Mouse (Mus musculus) testis, adult 2 months (tissue): Measurements from ENCODE around the gene Evl. TPM values are rescaled to one million over a fixed set of nuclear protein-coding genes. Genes with fewer than 3 reads are reported as not detected.

Experiments
- H3K27ac ChIP-seq: fragments of 200-500 bp; 2 replicates; pipeline ENCODE4 v1.5.1; 2012; ENCODE audit warnings: low read depth, low read length; ENCODE audit not compliant: control insufficient read depth, insufficient read depth
- H3K27me3 ChIP-seq: fragments of 200-500 bp; 2 replicates; pipeline ENCODE4 v1.6.1; 2012; ENCODE audit warnings: mild to moderate bottlenecking, low read length, moderate library complexity; ENCODE audit not compliant: control insufficient read depth, insufficient read depth
- H3K36me3 ChIP-seq: fragments of 200-500 bp; 2 replicates; pipeline ENCODE4 v1.6.1; 2012; ENCODE audit warnings: mild to moderate bottlenecking, low read length; ENCODE audit not compliant: control insufficient read depth, insufficient read depth
- H3K4me1 ChIP-seq: fragments of 200-500 bp; 2 replicates; pipeline ENCODE4 v1.6.1; 2012; ENCODE audit warnings: low read length; ENCODE audit not compliant: control insufficient read depth, insufficient read depth
- H3K4me3 ChIP-seq: fragments of 200-500 bp; 2 replicates; pipeline ENCODE4 v1.5.1; 2012; ENCODE audit warnings: low read depth, mild to moderate bottlenecking, low read length, moderate library complexity, mixed read lengths; ENCODE audit not compliant: control insufficient read depth
- CTCF ChIP-seq: fragments of 200-500 bp; IDR thresholded peaks from 2 replicates; pipeline ENCODE4 v1.5.1; 2012; ENCODE audit warnings: low read depth, mild to moderate bottlenecking, inconsistent platforms, low read length, moderate library complexity; ENCODE audit not compliant: control insufficient read depth, insufficient read depth, insufficient replicate concordance
- POLR2A ChIP-seq: fragments of 200-500 bp; IDR thresholded peaks from 2 replicates; pipeline ENCODE4 v1.6.1; 2012; ENCODE audit warnings: low read depth, mild to moderate bottlenecking, inconsistent platforms, low read length, moderate library complexity; ENCODE audit not compliant: control insufficient read depth
- polyA plus RNA-seq: library from polyadenylated mRNA; depleted of rRNA; stranded (reverse); fragments of >200 nt; gene quantifications from 2 replicates; pipeline ENCODE4 v1.2.3, GENCODE M21; 2012; rRNA removed

Evl gene
- polyA plus RNA-seq, 1 experiment = 36.4 TPM

DNA sequence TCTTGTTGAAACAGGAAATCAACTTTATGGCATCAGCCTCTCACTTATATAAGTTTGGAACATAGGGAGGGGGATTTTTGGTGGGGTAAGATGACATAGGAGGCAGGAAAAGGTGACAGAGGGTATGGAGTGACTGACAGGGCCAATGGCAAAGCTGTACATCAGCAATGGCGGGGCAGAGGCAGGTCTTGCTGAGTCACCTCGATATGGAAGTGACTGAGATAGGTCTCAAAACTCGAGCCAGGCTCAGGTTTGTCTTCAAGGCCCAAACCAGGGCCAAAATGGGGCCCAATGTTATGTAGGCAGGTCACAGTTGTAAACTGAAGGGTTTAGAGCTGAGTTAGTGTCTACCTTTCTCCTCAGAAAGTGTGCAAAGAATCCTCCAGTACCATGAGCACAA lies 169.3 kb downstream of the Evl start:
- Histone ChIP-seq H3K27me3 (no peaks in the 10 kb centered on the region), H3K4me3 (no peak overlapping the region), H3K36me3 (no peaks in the 10 kb centered on the region), H3K4me1 (no peaks in the 10 kb centered on the region; the same call in 1 of the 2 replicates), H3K27ac (no peak overlapping the region)
- TF ChIP-seq POLR2A = no peak
- TF ChIP-seq CTCF = no peak

DNA sequence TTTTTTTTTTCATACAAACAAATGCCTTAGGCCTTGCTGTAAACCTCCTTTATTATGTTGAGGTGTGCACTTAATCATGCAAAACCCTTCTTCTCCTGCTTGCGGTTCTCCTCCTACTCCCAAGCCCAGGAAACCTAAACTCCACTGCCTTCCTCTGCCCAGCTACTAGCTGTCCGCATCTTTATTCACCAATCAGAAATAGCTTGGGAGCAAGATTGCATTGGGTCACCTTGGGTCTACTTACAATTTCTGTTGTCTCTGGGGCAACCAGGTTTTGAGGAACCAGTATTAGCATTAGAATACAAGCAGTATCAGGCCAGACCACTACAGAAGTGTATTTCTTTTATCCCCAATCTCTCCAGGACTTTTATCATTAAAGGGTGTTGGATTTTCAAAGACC lies 179.9 kb downstream of the Evl start:
- Histone ChIP-seq H3K36me3 (no peaks in the 10 kb centered on the region), H3K4me3 (no peak overlapping the region), H3K27ac (no peak overlapping the region), H3K4me1 (no peaks in the 10 kb centered on the region), H3K27me3 (no peaks in the 10 kb centered on the region)
- TF ChIP-seq CTCF (no peak), POLR2A (no peak)

DNA sequence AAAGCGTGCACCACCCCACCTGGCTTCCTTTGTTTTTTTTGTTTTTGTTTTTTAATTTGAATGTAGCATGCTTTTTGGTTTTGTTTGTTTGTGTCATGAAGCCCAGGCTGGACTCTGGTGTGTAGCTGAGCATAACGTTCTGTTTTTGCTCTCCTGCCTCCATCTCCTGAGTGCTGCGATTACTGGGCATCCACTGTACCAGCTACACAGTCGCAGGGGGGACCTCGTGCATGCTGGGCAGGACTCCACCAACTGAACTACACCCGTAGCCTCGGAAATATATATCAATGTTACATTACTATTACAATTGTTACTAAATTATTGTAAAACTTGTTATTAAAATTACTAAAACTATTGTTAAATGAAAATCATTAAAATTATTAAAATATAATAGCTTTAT lies 183.3 kb downstream of the Evl start:
- H3K27ac ChIP-seq = no peak overlapping the region
- no peak overlapping the region for H3K4me3 ChIP-seq
- no peaks in the 10 kb centered on the region for H3K4me1 ChIP-seq
- H3K27me3 ChIP-seq = no peaks in the 10 kb centered on the region
- no peak for TF ChIP-seq CTCF
- no peak for TF ChIP-seq POLR2A
- H3K36me3 ChIP-seq = no peaks in the 10 kb centered on the region

Other genes starting within 250 kb of the Evl start
- 0.82 and 1.0 TPM in 2 replicates for gene Hhipl1, start 248.4 kb upstream of the Evl start, polyA plus RNA-seq
- 17.9 and 19.7 TPM in 2 replicates for gene Cyp46a1, start 220.3 kb upstream of the Evl start, polyA plus RNA-seq
- gene Eml1, start 183.8 kb upstream of the Evl start, polyA plus RNA-seq = 3.8 and 4.0 TPM in 2 replicates
- 0.33 and 0.41 TPM in 2 replicates for gene Degs2, start 147.6 kb downstream of the Evl start, polyA plus RNA-seq
- 6.9 and 7.8 TPM in 2 replicates for gene Yy1, start 238.3 kb downstream of the Evl start, polyA plus RNA-seq